Mouse (Mus musculus) CD8-positive naive resting alpha-beta T cell, adult 57 days (primary cell): ENCODE results near the gene Olfr855. TPM values are rescaled to one million over a fixed set of nuclear protein-coding genes. Genes with fewer than 3 reads are reported as not detected.

ENCODE experiments used
- total RNA-seq: library from RNA; stranded (reverse); gene quantifications from one replicate; pipeline ENCODE4 v1.2.4, GENCODE M21; 2023

The Olfr855 gene
- not detected for total RNA-seq

GRCm38 (mm10) chr9:19582317-19582716, at the start of gene Olfr855:
TSS of gene Olfr855 (plus strand) at chr9:19582617.

DNA sequence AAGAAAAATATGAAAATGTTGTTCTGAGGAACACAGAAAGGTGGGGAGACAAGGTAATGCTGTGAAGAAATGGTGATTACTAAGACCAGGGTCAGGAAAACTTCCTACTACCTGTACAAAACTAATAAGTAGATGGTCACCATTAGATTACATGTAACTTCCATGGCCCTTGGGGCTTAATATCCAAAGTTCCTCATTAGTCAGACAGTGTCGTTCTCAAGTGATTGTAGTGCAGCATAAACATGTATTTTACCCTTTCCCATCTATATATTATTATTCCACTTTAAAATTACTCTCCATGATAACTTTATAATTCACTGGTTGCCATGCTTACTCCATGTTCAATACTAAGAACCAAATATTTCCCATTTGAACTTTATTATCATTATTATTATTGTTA, 41.4 kb upstream of the Olfr855 start, which contains the start of gene Olfr853:
TSS of gene Olfr853 (minus strand) at position 101 of the 400 bp plus-strand sequence.

DNA sequence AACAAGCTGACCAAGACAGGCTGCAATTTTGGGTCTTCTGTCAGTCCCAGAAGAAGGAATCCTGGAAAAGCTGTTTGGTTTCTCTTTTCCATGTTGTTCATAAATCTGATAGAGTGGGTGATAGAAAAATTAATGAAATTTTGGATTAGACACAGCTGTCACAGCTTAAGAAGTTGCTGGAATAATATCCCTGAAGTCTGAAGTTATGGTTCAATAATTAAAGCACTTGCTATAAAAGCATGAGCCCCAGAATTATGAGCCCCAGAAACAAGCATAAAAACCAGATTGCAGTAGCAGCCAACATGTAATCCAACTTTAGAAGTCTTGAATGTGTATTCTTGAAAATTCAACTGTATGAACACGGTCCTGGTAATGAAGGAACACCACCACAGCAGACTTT, 15.1 kb upstream of the Olfr855 start, which contains the start of gene Olfr854:
TSS of gene Olfr854 (minus strand) at position 101 of the 400 bp plus-strand sequence.

DNA sequence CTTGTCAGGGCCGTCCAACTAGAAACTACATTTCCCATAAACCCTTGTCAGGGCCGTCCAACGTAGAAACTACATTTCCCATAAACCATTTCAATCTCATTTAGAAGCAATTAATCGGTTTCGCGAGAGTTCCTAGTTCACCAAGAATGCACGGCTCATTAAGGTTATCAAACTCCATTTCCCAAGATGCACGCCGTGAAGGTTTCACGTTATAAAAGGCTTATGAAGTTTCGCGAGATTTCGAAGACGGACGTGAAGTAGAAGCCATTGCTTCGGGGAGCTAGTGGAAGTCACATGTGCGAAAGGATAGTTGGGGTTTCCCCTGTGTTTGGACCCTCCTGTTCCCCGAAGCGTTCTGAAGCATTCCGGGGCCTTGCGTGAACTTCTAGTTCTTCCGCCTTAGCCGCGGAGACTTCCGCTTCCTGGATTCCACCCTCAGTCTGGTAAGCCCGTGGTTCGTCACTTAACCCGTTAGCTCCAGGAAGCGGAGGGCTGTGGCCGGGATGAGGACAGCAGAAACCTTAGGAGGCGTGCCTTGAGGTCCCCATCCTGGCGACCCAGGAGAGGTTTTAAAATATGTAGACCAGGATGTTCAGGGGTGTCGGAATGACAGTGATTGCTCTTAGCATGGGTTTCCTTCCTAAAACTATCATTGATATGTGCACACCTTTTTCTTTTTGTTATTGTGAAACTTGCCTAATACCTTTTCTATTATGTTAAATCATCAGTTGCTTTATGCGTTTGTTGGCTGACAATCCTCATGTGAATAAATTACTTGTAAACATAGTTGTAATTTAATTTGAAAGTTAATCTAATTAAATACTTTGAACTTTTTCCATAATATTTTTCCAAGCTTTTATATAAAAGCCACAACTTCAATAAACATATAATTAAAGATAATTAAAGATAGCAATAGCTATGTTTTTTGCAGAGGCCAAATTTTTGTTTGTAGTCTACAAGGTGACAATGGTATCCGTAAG, 39.7 kb downstream of the Olfr855 start, which contains the start of gene Zfp317:
TSS of gene Zfp317 (plus strand) at position 260 of the 980 bp plus-strand sequence.

Other genes with a start within 250 kb of the Olfr855 start
- not detected for gene Olfr845, start 246.2 kb upstream of the Olfr855 start, total RNA-seq
- gene Olfr846, start 218.6 kb upstream of the Olfr855 start, total RNA-seq = not detected
- gene Olfr847, start 203.9 kb upstream of the Olfr855 start, total RNA-seq = not detected
- gene Olfr849, start 142.4 kb upstream of the Olfr855 start, total RNA-seq = not detected
- gene Olfr850, start 104.4 kb upstream of the Olfr855 start, total RNA-seq = not detected
- not detected for gene Olfr851, start 89.3 kb upstream of the Olfr855 start, total RNA-seq
- gene Olfr853, start 41.5 kb upstream of the Olfr855 start, total RNA-seq = not detected
- not detected for gene Olfr854, start 15.2 kb upstream of the Olfr855 start, total RNA-seq
- 34.1 TPM for gene Zfp317, start 39.5 kb downstream of the Olfr855 start, total RNA-seq
- not detected for gene Olfr857, start 126.8 kb downstream of the Olfr855 start, total RNA-seq
- not detected for gene Olfr58, start 197.7 kb downstream of the Olfr855 start, total RNA-seq
- not detected for gene Olfr859, start 222.3 kb downstream of the Olfr855 start, total RNA-seq